Mouse (Mus musculus) liver, adult 2 months (tissue): Measurements from ENCODE around the gene Acmsd.

Experiments used
- CTCF ChIP-seq: fragments of 200-500 bp; IDR thresholded peaks from 2 replicates; pipeline ENCODE4 v1.5.1; 2011; ENCODE audit warnings: low read depth, low read length, control low read depth
- POLR2A ChIP-seq: fragments of 200-500 bp; IDR thresholded peaks from 2 replicates; pipeline ENCODE4 v1.6.1; 2011; ENCODE audit warnings: low read length, control low read depth; ENCODE audit not compliant: insufficient read depth; ENCODE audit errors: extremely low read depth

DNA sequence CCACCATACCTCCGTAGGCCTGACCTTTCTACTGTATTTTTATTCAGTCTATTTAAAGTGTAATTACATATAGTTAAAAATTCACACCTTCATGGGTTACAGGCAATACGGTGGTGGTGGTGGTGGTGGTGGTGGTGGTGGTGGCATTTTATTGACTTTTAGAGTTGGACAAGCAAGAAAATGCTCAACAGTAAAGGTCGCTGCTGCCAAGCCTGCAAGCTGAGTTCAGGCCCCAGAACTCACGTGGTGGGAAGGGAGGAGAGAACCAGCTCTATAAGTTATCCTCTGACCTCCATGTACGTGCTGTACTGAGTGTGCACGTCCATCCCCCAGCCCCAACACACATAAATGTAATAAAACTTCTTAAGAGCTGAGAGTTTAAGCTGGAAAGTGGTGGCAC lies 87.2 kb downstream of the Acmsd start:
- TF ChIP-seq CTCF (no peak), POLR2A (no peak)
